Mouse (Mus musculus) frontal cortex, adult (tissue): ENCODE measurements at regions not wholly inside any gene's neighbourhood (a gene's known extent, or its start where the extent isn't known, plus 50 kb on each side); places are given as distances from the start of the nearest gene placed in this dataset.

Experiments used
- ATAC-seq: cut with Nextera tagmentation; 2 replicates; pipeline ENCODE4 v1.9.2; 2017; ENCODE audit warnings: mild to moderate bottlenecking, moderate library complexity, mixed read lengths; ENCODE audit not compliant: low TSS enrichment

- ATAC-seq, result peak; percentile 96
Measured at GRCm38 (mm10) chr3:12635857-12636256, 1844.6 kb upstream of the Slc7a12 start.

GRCm38 (mm10) chr3:12663473-12663872, 1817.0 kb upstream of the Slc7a12 start:
- no peak for ATAC-seq
